Mouse (Mus musculus) megakaryocyte, embryonic 14.5 days (primary cell): ENCODE data around the gene Sox10.

ENCODE experiments used
- FLI1 ChIP-seq: IDR thresholded peaks from 2 replicates; pipeline ENCODE4 v1.6.1; 2012; ENCODE audit warnings: low read length, inconsistent platforms, mixed read lengths
- GATA1 ChIP-seq: IDR thresholded peaks from 3 replicates; pipeline ENCODE4 v1.6.1; 2012; ENCODE audit warnings: mixed read lengths, low read length, inconsistent platforms, borderline replicate concordance

DNA sequence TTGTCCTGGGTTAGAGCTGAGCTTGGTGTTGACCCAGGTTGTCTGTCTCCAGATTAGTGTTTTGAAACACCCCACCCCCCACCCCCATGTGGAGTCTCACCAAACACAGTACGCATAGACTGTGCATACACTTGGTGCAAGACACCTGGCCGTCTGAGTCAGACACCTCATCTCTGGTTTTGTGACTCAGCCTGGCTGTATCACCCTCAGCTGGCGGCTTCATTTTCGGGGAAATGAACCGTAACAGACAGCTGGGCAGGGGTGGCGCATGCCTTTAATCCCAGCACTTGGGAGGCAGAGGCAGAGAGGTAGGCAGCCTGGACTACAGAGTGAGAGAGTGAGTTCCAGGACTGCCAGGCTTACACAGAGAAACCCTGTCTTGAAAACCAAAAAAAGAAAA is 11.9 kb upstream of the Sox10 start:
- TF ChIP-seq GATA1 (no peak), FLI1 (no peak)
